Comparison of ENCODE assay signal across 27 mouse cellular contexts in the genomic region with DNA sequence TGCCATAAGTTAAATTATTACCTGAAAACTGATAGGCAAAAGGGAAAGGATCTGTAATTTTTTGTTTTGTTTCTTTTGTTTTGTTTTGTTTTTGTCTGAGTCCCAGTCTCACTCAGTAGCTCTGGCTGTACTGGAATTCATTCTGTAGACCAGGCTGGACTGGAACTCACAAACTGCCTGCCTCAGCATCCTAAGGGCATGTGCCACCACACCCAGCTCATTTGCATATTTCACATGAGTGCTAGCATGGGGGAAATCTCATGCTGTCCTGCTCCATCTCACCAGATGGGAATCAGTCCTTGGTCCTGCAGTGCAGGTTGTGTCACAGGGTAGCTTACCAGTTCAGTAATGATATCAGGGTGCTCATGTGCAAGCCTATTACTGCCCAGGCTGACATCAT. TPM values are rescaled to one million over a fixed set of nuclear protein-coding genes. Genes with fewer than 3 reads are reported as not detected.
"Had no signal": no experiment of that assay in that cellular context is flagged by ENCODE, and none has a peak within 500 bp of the region (broad histone marks: within the 10 kb centered on the region; RNA-seq: fewer than 3 reads in every experiment).

No protein-coding gene starts in this region.

- H3K9ac ChIP-seq: heart, embryonic 13.5 days; heart, embryonic 15.5 days; hindbrain, embryonic 12.5 days; hindbrain, embryonic 14.5 days; intestine, embryonic 15.5 days; limb, embryonic 12.5 days; liver, embryonic 13.5 days; liver, embryonic 15.5 days had no signal

- H3K36me3 ChIP-seq: heart, embryonic 15.5 days; intestine, embryonic 15.5 days; liver, embryonic 13.5 days; liver, embryonic 15.5 days had no signal

- DNase-seq: gastrocnemius, adult 2 months; gastrocnemius, postnatal 10 days; gastrocnemius, postnatal 25 days; heart, adult 2 months; heart, postnatal 14 days; heart, postnatal 36 days; kidney, adult 18-20 months; kidney, adult 8-10 months; kidney, postnatal 10 days; kidney, postnatal 25 days; kidney, postnatal 4 days; layer of hippocampus, adult 9-11 months; layer of hippocampus, postnatal 36 days; liver; liver, embryonic 13.5 days had no signal

- H3K9me3 ChIP-seq: heart, embryonic 15.5 days; intestine, embryonic 15.5 days; limb, embryonic 10.5 days; liver, embryonic 13.5 days; liver, embryonic 15.5 days had no signal

- H3K4me3 ChIP-seq: gastrocnemius, adult 2 months; heart, adult 2 months; heart, embryonic 13.5 days; heart, embryonic 15.5 days; hindbrain, embryonic 10.5 days; hindbrain, embryonic 12.5 days; intestine, embryonic 15.5 days; layer of hippocampus, adult 2 months; limb, embryonic 10.5 days; limb, embryonic 12.5 days; liver, embryonic 13.5 days; liver, embryonic 15.5 days had no signal

- H3K27ac ChIP-seq: gastrocnemius, adult 2 months; heart, adult 2 months; heart, embryonic 13.5 days; heart, embryonic 15.5 days; hindbrain, embryonic 10.5 days; hindbrain, embryonic 12.5 days; hindbrain, embryonic 14.5 days; intestine, embryonic 15.5 days; layer of hippocampus, adult 2 months; limb, embryonic 10.5 days; limb, embryonic 12.5 days; liver, embryonic 13.5 days; liver, embryonic 15.5 days had no signal

RNA-seq across cellular contexts. Expression of gene Gm42420, which starts 50.6 kb away (rescaled TPM):
- total RNA-seq: gastrocnemius, postnatal 10 days; gastrocnemius, postnatal 25 days; gastrocnemius, postnatal 4 days; heart, adult 2 months; layer of hippocampus, adult 2 months; left cerebral cortex, postnatal 10 days had no signal
